Mouse (Mus musculus): ENCODE data around the gene Ovca2.
A peak's percentile ranks its signal among the peaks of the same experiment; 100 is the strongest.

Ovca2 gene

GRCm38 (mm10) chr11:75169405-75170080, 9.1 kb downstream of the Ovca2 start, which contains the start of gene Hic1:
Gene Hic1 (minus strand): TSS chr11:75169519.
- no peak for DNase-seq (ENCODE audit: low spot score)

- peak; percentile 76 for DNase-seq (ENCODE audit: low spot score)
These were observed 9.9 kb downstream of the Ovca2 start for GRCm38 (mm10) chr11:75168590-75169361.

GRCm38 (mm10) chr11:75167643-75168589, 10.7 kb downstream of the Ovca2 start:
- DNase-seq (ENCODE audit: low spot score): no peak

DNA sequence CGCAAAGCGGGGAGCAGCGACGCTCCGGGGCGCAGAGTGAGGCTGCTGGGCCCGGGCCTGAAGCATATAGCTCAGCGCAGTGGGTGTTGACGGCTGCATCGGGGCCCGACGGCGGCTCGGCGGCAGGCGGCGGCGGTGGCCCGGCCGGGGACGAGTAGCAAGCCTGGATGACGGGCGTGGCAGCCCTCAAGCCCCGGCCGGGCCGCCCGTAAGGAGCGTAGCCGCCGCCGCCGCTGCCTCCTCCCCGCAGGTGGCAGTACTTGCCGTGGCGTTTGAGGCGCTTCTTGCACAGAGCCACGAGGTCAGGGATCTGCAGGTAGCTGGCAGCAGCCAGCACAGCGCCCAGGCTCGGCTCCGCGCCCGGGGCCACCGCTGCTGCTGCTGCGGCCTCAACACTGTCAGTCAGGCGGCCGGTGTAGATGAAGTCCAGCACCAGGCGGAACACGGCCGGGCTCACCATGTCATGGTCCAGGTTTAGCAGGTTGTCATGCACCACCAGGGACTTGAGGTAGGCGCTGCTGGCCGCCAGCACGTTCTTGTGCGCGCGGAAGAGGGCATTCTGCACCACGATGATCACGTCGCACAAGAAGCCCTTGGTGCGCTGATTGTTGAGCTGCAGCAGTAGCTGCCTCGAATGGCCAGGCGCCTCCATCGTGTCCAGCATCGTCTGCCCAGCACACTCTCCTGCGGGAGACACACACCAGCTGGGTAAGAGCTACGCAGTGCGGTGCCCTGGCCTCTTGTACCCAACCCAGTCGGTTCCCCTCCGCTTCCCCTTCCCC, 11.6 kb downstream of the Ovca2 start:
- no peak for DNase-seq (ENCODE audit: low spot score)

DNA sequence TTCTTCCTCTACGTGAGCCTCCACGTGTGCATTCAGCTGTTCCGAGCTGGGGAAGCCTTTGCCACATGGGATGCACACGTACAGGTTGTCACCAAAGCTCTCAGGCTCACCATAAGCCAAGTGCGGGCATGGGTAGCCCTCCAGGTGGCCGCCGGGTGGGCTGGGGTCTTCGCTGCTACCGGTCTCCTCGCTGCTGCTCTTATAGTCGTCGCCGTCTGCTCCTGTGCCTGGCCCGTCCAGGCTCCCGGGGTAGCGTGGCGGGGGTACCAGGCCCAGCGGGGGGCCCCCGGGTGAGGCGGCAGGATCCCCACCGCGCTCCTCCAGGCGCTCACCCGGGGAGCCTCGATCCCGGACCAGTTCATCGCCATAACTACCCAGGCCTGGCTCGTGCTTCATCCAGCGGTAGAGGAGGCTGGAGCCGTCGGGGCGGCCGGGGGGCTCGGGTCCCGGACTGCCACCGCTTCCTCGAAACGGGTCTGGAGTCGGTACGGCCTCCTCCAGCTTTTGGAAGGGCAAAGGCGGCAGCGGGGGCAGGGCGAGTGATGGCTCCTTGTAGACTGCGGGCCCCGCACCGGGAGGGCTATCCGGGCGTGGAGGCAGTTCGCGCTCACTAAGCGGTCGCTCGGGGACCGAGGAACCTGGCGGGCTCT, 12.3 kb downstream of the Ovca2 start:
- DNase-seq (ENCODE audit: low spot score): no peak

DNA sequence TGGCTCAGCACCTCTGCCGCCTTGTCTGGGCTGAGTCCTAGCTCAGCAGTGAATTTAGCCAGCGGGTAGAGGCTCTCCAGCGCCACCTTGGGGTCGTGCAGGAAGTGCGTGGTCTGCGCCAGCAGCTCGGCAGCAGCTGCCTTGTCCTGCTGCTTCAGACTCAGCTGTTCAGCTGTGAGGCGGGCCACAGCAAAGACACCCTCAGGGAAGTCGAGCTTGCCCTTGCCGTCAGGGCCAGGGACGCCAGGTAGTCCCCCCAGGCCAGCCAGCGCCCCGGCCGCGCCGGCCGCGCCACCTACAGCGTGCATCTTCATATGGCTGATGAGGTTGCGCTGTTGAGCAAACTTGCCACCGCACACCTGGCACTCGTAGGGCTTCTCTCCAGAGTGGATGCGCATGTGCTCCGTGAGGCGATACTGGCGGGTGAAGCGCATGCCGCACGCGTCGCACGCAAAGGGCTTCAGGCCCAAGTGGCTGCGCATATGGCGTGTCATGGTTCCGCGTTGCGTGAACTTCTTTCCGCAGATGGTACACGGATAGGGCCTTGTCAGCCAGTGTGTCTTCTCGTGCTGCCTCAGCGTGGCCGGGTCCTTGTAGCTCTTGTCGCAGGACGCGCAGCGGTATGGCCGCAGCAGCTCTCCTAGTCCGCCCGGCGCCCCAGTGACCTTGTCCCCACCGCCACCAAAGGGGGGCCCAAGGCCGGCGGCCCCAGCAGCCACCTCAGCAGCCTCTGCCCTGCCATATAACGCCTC, 13.0 kb downstream of the Ovca2 start:
- peak; percentile 77 for DNase-seq (ENCODE audit: low spot score)

DNA sequence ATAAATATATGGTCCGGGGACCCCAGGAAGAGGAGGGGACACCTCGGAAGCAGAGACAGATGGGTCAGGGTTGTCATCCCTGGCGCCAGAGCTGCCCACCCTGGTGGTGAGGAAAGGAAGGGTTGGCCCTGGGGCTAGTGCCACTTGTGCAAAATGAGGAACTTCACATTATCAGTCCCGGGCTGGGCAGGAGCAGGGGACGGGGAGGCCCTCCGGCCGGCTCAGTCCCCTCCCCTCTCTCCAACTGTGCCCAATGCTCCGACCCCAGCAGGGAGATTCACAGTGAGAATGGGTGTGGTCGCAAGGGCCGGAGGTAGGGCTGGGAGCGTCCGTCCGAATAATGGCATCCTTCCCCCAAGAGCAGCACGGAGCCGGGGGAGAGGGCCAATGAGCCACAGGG, 13.9 kb downstream of the Ovca2 start:
- no peak for DNase-seq (ENCODE audit: low spot score)

DNA sequence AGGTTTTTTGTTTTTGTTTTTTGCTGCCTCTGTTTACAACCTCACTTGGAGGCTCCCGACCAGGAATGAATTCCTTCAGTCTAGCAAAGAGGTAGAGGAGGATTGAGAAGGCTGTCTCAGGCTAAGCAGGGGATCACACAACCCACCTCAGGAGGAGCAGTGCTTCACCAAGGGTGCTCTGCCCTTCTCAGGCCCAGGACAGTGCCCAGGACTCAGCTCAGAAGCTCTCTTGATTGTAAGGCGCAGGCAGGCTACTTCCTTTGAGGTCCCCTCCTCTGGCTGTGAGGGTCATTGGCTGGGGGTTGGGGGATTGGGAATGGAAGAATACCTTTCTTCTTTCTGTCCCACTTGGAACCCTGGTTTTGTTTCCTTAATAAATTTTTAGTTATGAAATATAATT, 14.6 kb downstream of the Ovca2 start:
- no peak for DNase-seq (ENCODE audit: low spot score)

- no peak for DNase-seq (ENCODE audit: low spot score)
These were observed 15.3 kb downstream of the Ovca2 start for GRCm38 (mm10) chr11:75163379-75163778.

GRCm38 (mm10) chr11:75162591-75163080, 16.0 kb downstream of the Ovca2 start:
- no peak for DNase-seq (ENCODE audit: low spot score)

DNA sequence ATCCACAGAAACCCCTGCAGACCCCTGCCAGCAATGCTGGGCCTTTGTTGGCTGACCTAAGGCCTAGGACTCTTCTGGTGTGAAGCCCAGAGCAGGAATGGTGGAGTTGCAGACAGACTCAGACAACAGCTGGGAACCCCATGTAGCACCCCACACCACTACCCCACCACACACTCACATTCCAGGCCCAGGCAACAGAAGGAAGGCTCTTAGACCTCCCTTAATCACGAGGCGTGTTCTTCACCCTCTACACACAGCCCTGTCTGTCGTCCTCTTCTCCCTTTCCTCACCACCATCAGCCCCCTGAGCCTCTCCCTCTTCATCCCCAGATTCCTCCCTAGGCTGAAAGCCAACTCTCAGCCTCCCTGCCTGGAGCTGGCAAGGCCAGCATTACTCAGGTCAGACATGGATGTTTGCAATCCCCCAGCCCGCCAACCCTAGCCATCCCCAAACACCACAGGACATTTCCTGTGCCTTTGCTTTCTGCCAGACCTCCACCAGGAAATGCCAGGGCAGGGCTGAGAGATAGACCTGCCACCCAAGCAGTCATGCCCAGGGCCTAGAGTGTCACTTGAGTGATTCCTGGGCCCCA, 17.1 kb downstream of the Ovca2 start:
- DNase-seq (ENCODE audit: low spot score): no peak

DNA sequence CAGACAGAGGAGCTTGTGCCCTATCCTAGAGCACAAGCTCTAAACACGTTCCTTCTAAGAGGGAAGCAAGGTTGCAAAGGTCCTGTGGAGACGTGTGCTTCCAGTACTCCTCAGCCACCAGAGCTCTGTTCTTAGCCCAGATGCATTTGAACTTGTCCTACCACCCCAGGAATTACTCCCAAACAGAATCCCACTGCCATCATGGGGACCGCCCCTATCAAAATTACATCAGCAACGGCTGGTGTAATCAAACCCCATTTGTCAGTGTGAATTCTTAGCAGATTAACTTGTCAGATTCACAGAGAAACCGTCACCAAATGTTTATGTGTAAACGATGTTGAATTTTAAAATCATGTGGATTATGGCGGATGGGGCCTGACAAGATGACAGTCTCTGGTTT, 17.7 kb downstream of the Ovca2 start:
- DNase-seq (ENCODE audit: low spot score): no peak

DNA sequence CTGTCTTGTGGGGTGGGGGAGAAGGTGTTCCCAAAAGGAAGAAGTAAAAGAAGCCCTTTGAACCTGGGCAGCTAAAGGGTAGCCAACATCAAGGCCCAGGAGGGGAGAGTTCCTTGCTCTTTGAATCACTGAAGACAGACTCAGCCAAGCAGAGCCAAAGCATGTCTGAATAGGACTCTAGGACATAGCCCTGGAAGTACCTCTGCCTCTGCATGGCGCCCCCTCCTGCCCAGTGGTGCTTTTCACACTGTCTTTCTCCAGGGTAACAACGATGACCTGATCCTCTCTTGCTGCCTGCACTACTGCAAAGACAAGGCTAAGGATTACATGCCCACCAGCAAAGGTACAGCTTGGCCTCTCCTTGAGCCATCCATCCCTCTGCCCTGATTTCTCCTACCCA, 19.1 kb downstream of the Ovca2 start:
- DNase-seq (ENCODE audit: low spot score): no peak

DNA sequence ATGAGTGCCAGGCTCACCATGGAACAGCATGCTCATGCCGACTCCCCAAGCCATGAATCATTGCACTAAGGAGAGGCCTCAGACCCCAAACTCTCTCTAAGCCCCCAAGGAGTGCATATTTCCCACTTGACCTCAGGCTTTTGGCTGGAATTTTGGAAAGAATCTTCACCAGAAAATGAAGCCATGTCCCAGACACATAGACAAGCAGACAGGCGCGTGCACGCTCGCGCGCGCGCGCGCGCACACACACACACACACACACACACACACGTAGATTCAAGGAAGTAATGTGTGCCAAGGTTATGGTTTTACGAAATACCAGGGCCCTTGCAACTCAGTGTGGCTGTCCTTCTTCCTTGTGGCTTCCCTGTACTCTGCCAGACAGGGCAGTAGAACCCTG, 20.2 kb downstream of the Ovca2 start:
- no peak for DNase-seq (ENCODE audit: low spot score)

GRCm38 (mm10) chr11:75157901-75158300, 20.7 kb downstream of the Ovca2 start:
- no peak for DNase-seq (ENCODE audit: low spot score)

- no peak for DNase-seq (ENCODE audit: low spot score)
These were observed 21.6 kb downstream of the Ovca2 start for GRCm38 (mm10) chr11:75157037-75157436.

DNA sequence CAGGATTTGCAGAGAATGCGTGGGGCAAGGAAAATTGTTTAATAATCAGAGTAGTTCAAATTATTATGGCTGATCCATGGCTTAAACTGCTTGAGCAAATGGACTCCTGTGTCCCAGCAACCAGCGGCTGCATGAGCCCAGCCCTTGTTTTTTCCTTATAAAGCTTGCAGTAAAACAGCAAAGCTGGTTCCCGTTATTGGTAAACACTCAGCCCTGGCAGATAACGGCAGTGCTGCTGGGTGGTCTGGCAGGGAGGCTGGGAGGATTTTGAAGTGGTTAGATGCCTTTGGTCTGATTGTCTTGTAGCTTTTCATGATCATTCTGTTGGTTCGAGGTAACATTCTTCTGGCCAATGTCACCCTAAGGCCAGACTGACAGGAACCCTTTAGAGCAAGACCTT, 22.2 kb downstream of the Ovca2 start:
- DNase-seq (ENCODE audit: low spot score): no peak

- no peak for DNase-seq (ENCODE audit: low spot score)
These were observed 22.6 kb downstream of the Ovca2 start for GRCm38 (mm10) chr11:75155985-75156384.

DNA sequence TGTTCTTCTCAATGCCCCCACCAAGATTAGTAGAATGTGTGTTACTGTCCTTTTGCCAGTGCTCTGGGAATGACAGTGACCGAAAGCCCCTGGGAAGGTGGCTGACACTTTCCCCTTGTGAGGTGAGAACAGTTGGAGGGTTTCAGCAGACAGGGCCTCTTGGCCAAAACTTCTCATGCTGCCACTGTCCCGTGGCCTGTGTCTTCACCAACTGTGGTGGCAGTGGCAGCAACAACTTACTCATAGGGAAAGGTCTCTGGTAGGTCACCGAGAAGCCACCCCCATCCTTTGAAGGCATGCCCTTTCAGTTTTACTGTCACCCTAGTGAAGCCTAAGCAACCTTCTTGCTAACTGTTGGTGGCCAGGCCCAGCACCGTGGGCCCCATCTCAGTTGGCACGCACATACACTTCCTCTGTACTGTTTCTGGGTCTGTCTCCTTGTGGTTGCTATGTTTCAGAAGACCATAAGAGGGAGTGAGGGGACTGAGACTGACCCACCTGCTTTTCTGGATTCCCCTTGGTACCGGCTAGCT, 24.5 kb downstream of the Ovca2 start:
- DNase-seq (ENCODE audit: low spot score): no peak

Data from layer of hippocampus, adult 11-12 months (tissue).